Mouse (Mus musculus): Measurements from ENCODE around the gene Xylt2.

Xylt2 gene

GRCm38 (mm10) chr11:94620766-94621457 is 56.4 kb downstream of the Xylt2 start:
- intact Hi-C loops (cut with DNase I) = loop anchor here (10.0 kb wide), 1 partner anchor 94 kb away; no protein-coding TSS in a partner anchor

GRCm38 (mm10) chr11:94617646-94618045 is 59.7 kb downstream of the Xylt2 start:
- intact Hi-C loops (cut with DNase I) = no loop called here

DNA sequence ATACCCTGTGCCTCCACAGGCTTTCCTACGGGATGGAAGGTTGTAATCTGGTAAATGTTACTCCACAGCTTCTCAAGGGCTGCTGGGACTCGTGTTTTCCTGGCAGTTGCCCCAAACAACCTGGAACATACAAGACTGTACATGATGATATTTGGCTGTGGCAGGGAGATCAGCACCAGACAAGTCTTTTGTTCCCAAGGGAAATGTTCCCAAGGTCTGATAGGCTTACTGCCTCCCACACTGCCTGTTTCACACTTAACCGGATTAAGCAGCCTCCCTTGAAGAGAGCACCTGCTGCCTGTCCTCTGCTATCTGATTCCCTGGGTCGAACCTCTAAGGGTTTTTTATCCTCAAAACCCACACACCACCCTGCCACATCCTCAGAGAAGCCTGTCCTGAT is 61.8 kb downstream of the Xylt2 start:
- intact Hi-C loops (cut with DNase I) = no loop called here

DNA sequence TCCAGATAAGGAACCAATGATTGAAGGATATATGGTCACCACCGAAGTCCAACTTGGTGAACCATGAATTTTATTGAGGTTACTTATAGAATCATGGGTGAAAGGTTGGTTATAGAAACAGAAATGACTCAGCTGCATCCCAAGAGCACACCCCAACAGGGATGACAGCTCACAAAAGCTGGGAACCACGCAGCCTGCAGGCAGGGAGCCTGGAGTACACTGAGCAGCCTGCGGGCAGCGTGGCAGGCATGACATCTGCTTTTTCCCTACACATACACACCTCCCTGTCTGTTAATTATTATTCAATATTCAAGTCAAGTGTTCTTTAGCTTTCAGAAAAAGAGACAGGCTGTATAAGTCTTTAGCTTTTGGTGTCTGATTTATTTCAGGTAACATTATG is 62.7 kb downstream of the Xylt2 start:
- intact Hi-C loops (cut with DNase I) = no loop called here

Measured in adrenal gland (tissue).